Mouse (Mus musculus): ENCODE results near the gene Zfyve19.

Gene Zfyve19

GRCm38 (mm10) chr2:119254976-119255375 is 46.6 kb downstream of the Zfyve19 start:
- no peak for DNase-seq

GRCm38 (mm10) chr2:119260518-119260917 is 52.1 kb downstream of the Zfyve19 start:
- DNase-seq = no peak

GRCm38 (mm10) chr2:119261326-119261725 is 52.9 kb downstream of the Zfyve19 start:
- DNase-seq = no peak

- peak; percentile 80 to 82 for DNase-seq
Observed at GRCm38 (mm10) chr2:119262978-119263377, 54.6 kb downstream of the Zfyve19 start.

- no peak for DNase-seq
Observed at GRCm38 (mm10) chr2:119263813-119264212, 55.4 kb downstream of the Zfyve19 start.
